Mouse (Mus musculus): ENCODE results near the gene Cwc22.

DNA sequence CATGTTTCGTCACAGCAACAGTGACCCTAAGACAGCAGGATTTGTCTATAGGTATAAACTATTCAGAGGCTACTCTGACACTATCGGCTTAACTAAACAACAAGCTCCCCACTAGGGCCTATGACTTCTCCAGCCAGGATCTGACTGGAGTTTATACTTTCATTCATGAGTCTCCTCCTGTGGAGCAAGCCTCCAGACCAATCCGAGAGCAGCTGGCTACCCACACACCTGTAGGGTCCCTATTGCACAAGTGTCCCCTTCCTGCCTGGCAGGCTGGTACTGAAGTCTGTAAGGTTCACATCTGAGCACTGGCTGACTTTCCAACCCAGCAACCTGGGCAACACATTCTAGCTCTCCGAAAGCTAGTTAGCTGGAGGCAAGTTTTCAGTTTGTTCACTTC lies 7.9 kb downstream of the Cwc22 start:
- TF ChIP-seq CTCF (IDR thresholded peaks at IDR 0.05; ENCODE audit: low read depth): no peak
- TF ChIP-seq EP300 (IDR thresholded peaks at IDR 0.05; ENCODE audit: low read depth): no peak

Measured in heart, postnatal 0 days (tissue).